Mouse (Mus musculus) retina, adult 2 months (tissue): ENCODE measurements around the gene Gm11634.
"Not testable (repeated sequence)": the region's sequence is repeated elsewhere in the genome, so short reads cannot be mapped to it uniquely, and the experiment has no call there.

Experiments used
- DNase-seq: peaks from one replicate; pipeline ENCODE4 v3.0.0-alpha.2; 2012; ENCODE audit warnings: low read depth, low spot score

Gene Gm11634

GRCm38 (mm10) chr11:101616948-101617767 is 18.1 kb upstream of the Gm11634 start:
- no peak for DNase-seq

- no peak for DNase-seq
These were observed 17.0 kb upstream of the Gm11634 start for GRCm38 (mm10) chr11:101616104-101616503.

GRCm38 (mm10) chr11:101615380-101615779 is 16.3 kb upstream of the Gm11634 start:
- no peak for DNase-seq

GRCm38 (mm10) chr11:101614116-101614515 is 15.1 kb upstream of the Gm11634 start:
- DNase-seq, result peak; percentile 69

GRCm38 (mm10) chr11:101613596-101613995 is 14.5 kb upstream of the Gm11634 start:
- DNase-seq, result no peak

- DNase-seq, result no peak
These were observed 11.4 kb upstream of the Gm11634 start for GRCm38 (mm10) chr11:101610445-101610844.

- DNase-seq, result not testable (repeated sequence)
These were observed 8.1 kb upstream of the Gm11634 start for GRCm38 (mm10) chr11:101607134-101607533.

GRCm38 (mm10) chr11:101604531-101605453 is 5.7 kb upstream of the Gm11634 start:
- DNase-seq, result peak; percentile 64

- DNase-seq, result no peak
These were observed 5.1 kb upstream of the Gm11634 start for GRCm38 (mm10) chr11:101604116-101604515.

GRCm38 (mm10) chr11:101602491-101602890 is 3.4 kb upstream of the Gm11634 start:
- DNase-seq, result no peak

GRCm38 (mm10) chr11:101589989-101590624 is 8.9 kb downstream of the Gm11634 start:
- no peak for DNase-seq

GRCm38 (mm10) chr11:101589444-101589843 is 9.6 kb downstream of the Gm11634 start:
- peak; percentile 33 for DNase-seq

GRCm38 (mm10) chr11:101588868-101589267 is 10.2 kb downstream of the Gm11634 start:
- DNase-seq, result no peak

GRCm38 (mm10) chr11:101587676-101588075 is 11.4 kb downstream of the Gm11634 start:
- no peak for DNase-seq

GRCm38 (mm10) chr11:101585805-101586204 is 13.3 kb downstream of the Gm11634 start:
- DNase-seq, result no peak

GRCm38 (mm10) chr11:101585031-101585430 is 14.0 kb downstream of the Gm11634 start:
- DNase-seq, result not testable (repeated sequence)

- DNase-seq, result no peak
These were observed 15.9 kb downstream of the Gm11634 start for GRCm38 (mm10) chr11:101583205-101583604.

GRCm38 (mm10) chr11:101582054-101583035 is 16.7 kb downstream of the Gm11634 start, which contains the start of gene Tmem106a:
Tmem106a (plus strand) TSS chr11:101582242.
- DNase-seq, result no peak

GRCm38 (mm10) chr11:101581081-101581764 is 17.8 kb downstream of the Gm11634 start:
- no peak for DNase-seq

- no peak for DNase-seq
These were observed 22.9 kb downstream of the Gm11634 start for GRCm38 (mm10) chr11:101576116-101576515.
